Mouse (Mus musculus): ENCODE measurements around the gene Upf3b.
A peak's percentile ranks its signal among the peaks of the same experiment; 100 is the strongest.

- TF ChIP-seq CTCF (IDR thresholded peaks at IDR 0.05; ENCODE audit: borderline replicate concordance, control insufficient read depth, extremely low read depth, insufficient read depth, low read length, poor library complexity), result no peak
- peak; percentile 38; the same call in 1 of the 2 replicates for TF ChIP-seq POLR2A (IDR thresholded peaks at IDR 0.05; ENCODE audit: control insufficient read depth, extremely low read depth, insufficient read depth, low read length, poor library complexity)
Measured at GRCm38 (mm10) chrX:37110193-37110880, at the start of gene Upf3b.
